Comparison of ENCODE assay signal across 8 mouse cellular contexts in the genomic region with DNA sequence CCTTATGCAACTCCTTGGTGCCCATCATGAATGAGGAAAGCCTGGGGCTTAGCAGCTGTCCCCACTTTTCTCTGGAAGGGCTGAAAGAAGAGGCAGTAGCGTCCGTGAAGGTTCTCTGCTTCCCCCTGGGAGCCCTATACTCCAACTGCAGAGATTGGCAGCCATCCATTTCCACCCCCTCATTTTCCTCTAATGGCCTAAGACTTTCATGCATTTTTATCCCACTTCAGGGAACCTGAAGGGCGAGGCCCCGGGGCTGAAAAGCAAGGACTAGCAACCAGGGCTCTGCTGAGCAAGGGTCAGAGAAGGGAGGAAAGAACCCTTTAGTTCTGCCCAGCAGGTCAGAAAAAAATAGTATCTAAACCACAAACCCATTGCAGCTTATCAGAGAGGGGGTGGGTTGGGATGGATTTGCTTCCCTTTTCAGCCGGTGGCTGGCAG. TPM values are rescaled to one million over a fixed set of nuclear protein-coding genes. Genes with fewer than 3 reads are reported as not detected.
DNase-seq lines count a peak whose midpoint lies in the region; ATAC-seq and TF ChIP-seq lines count a peak whose summit lies in the region.

No protein-coding gene starts in this region.

- H3K27me3 ChIP-seq in heart, embryonic 10.5 days (ENCODE audit: insufficient read depth, poor library complexity, severe bottlenecking): no peaks in the 10 kb centered on the region
- H3K27me3 ChIP-seq in kidney, embryonic 16.5 days (ENCODE audit: insufficient read depth, low read length): no peaks in the 10 kb centered on the region

- peaks cover 9% of the 10 kb centered on the region; the same call in 1 of the 2 replicates for H3K9me3 ChIP-seq in heart, embryonic 10.5 days
- H3K9me3 ChIP-seq in kidney, embryonic 16.5 days (ENCODE audit: low read length): peaks cover 25% of the 10 kb centered on the region

- 33% methylated on average over 5 of the region's 5 CpGs for WGBS in heart, embryonic 10.5 days
- WGBS in kidney, embryonic 16.5 days: 13% methylated on average over 5 of the region's 5 CpGs

- peak overlapping the region; percentile 96 for H3K4me3 ChIP-seq in layer of hippocampus, adult 2 months
- H3K4me3 ChIP-seq in brown adipose tissue, adult 24 weeks (ENCODE audit: insufficient read depth, low read depth, low read length): peak overlapping the region; percentile 76
- H3K4me3 ChIP-seq in heart, embryonic 10.5 days: peak overlapping the region; percentile 82
- H3K4me3 ChIP-seq in kidney, embryonic 16.5 days (ENCODE audit: low read length): peak overlapping the region; percentile 71

- H3K36me3 ChIP-seq in heart, embryonic 10.5 days: peaks cover 34% of the 10 kb centered on the region
- peaks cover 29% of the 10 kb centered on the region for H3K36me3 ChIP-seq in kidney, embryonic 16.5 days (ENCODE audit: insufficient read depth, low read length)

- H3K9ac ChIP-seq in kidney, embryonic 16.5 days (replicated peaks; ENCODE audit: low read length): peak overlapping the region; percentile 84

- peak overlapping the region; percentile 94 for H3K27ac ChIP-seq in layer of hippocampus, adult 2 months
- 0 out of 2 replicates have a peak overlapping the region, but pooled peaks have one; percentile 9 for H3K27ac ChIP-seq in brown adipose tissue, adult 24 weeks (replicated peaks; ENCODE audit: low read depth, low read length)
- H3K27ac ChIP-seq in heart, embryonic 10.5 days: peak overlapping the region; percentile 93; the same call in 1 of the 2 replicates
- peak overlapping the region; percentile 29 for H3K27ac ChIP-seq in kidney, embryonic 16.5 days (ENCODE audit: low read length)

- peak; percentile 39 for TF ChIP-seq CTCF in layer of hippocampus, adult 2 months (conservative IDR thresholded peaks at IDR 0.05)

- peak in 1 of 2 experiments; percentile 50 for DNase-seq in layer of hippocampus, adult 2 months (ENCODE audit: low spot score in 2 of 2)
- DNase-seq in layer of hippocampus, adult 8-10 months (ENCODE audit: low spot score in 2 of 2): no peak
- DNase-seq in heart, embryonic 10.5 days (ENCODE audit: low spot score): no peak
- no peak for DNase-seq in frontal cortex, adult 2 months (ENCODE audit: extremely low spot score in 1 of 2, low spot score in 1 of 2)
- no peak for DNase-seq in spleen, postnatal 14 days (ENCODE audit: low spot score in 2 of 2)

- ATAC-seq in kidney, embryonic 16.5 days (ENCODE audit: low FRiP score, low TSS enrichment): no peak
- 0 out of 2 replicates have a peak, but pooled peaks have one; percentile 4 for ATAC-seq in megakaryocyte progenitor cell, adult 5-6 weeks (replicated peaks; ENCODE audit: poor library complexity)

- peak overlapping the region; percentile 87 for H3K4me2 ChIP-seq in kidney, embryonic 16.5 days (replicated peaks; ENCODE audit: low read depth, low read length)

- peaks cover 14% of the 10 kb centered on the region for H3K4me1 ChIP-seq in brown adipose tissue, adult 24 weeks (ENCODE audit: control insufficient read depth, insufficient read depth, insufficient read length, low read length)
- peaks cover 29% of the 10 kb centered on the region for H3K4me1 ChIP-seq in heart, embryonic 10.5 days
- peaks cover 21% of the 10 kb centered on the region for H3K4me1 ChIP-seq in kidney, embryonic 16.5 days (ENCODE audit: insufficient read depth, low read length)

RNA-seq across cellular contexts. Expression of gene Tmem185b, which starts 0.9 kb away (rescaled TPM):
- 10 to 100 TPM; 15.4 to 19.8 TPM for total RNA-seq in layer of hippocampus, adult 2 months (2021)
- total RNA-seq in layer of hippocampus, adult 8-10 months (2022): 10 to 100 TPM; 14.6 to 20.3 (median 16.5) TPM
- 5.9 and 7.3 TPM in 2 replicates for polyA plus RNA-seq in brown adipose tissue, adult 24 weeks (2012; ENCODE audit: insufficient read depth, insufficient read length, missing spikeins)
- 22.3 and 24.8 TPM in 2 replicates for polyA plus RNA-seq in heart, embryonic 10.5 days (2016; fragmentation: Nextera tagmentation; extraction: Ambion mirVana)
- 32.9 and 33.1 TPM in 2 replicates for polyA plus RNA-seq in kidney, embryonic 16.5 days (2015; fragmentation: Nextera tagmentation; extraction: Ambion mirVana)
- total RNA-seq in megakaryocyte progenitor cell, adult 5-6 weeks (2015): 16.6 and 19.5 TPM in 2 replicates
- total RNA-seq in megakaryocyte progenitor cell, adult 5-6 weeks (2017): 10.2 and 11.2 TPM in 2 replicates
- polyA plus RNA-seq in frontal cortex, adult 2 months (2012; rRNA removed): 11.7 and 12.8 TPM in 2 replicates

RNA-seq across cellular contexts. Expression of gene Ralb, which starts 20.4 kb away (rescaled TPM):
- 10 to 100 TPM; 21.0 to 22.0 TPM for total RNA-seq in layer of hippocampus, adult 2 months (2021)
- 10 to 100 TPM; 20.2 to 27.6 (median 24.6) TPM for total RNA-seq in layer of hippocampus, adult 8-10 months (2022)
- polyA plus RNA-seq in brown adipose tissue, adult 24 weeks (2012; ENCODE audit: insufficient read depth, insufficient read length, missing spikeins): 30.2 and 32.3 TPM in 2 replicates
- polyA plus RNA-seq in heart, embryonic 10.5 days (2016; fragmentation: Nextera tagmentation; extraction: Ambion mirVana): 176 and 192 TPM in 2 replicates
- 167 and 174 TPM in 2 replicates for polyA plus RNA-seq in kidney, embryonic 16.5 days (2015; fragmentation: Nextera tagmentation; extraction: Ambion mirVana)
- total RNA-seq in megakaryocyte progenitor cell, adult 5-6 weeks (2015): 10.4 and 12.1 TPM in 2 replicates
- 23.6 and 24.3 TPM in 2 replicates for total RNA-seq in megakaryocyte progenitor cell, adult 5-6 weeks (2017)
- polyA plus RNA-seq in frontal cortex, adult 2 months (2012; rRNA removed): 27.7 and 29.6 TPM in 2 replicates

Comparison
In these comparisons a context has a peak if more than half of its experiments do, and no peak if none do; other contexts are left out.
1. H3K27ac ChIP-seq: peak in every context shown above with its lines; median percentile 94 in layer of hippocampus, adult 2 months; 93 in heart, embryonic 10.5 days; 29 in kidney, embryonic 16.5 days; 9 in brown adipose tissue, adult 24 weeks.